Mouse (Mus musculus): ENCODE results near the gene Gpx4.
A peak's percentile ranks its signal among the peaks of the same experiment; 100 is the strongest.

Gene Gpx4

GRCm38 (mm10) chr10:80047041-80047565, at the start of gene Gpx4:
TSS of gene Gpx4 (plus strand) at chr10:80047166.
- DNase-seq (ENCODE audit: low read depth in 1 of 2, low spot score in 2 of 2): no peak

- no peak for DNase-seq (ENCODE audit: low read depth in 1 of 2, low spot score in 2 of 2)
Observed at GRCm38 (mm10) chr10:79997819-79998218, 49.1 kb upstream of the Gpx4 start.

GRCm38 (mm10) chr10:80001945-80002344, 45.0 kb upstream of the Gpx4 start:
- DNase-seq (ENCODE audit: low read depth in 1 of 2, low spot score in 2 of 2): no peak

GRCm38 (mm10) chr10:80002829-80003228, 44.1 kb upstream of the Gpx4 start:
- DNase-seq (ENCODE audit: low read depth in 1 of 2, low spot score in 2 of 2): no peak

GRCm38 (mm10) chr10:80003374-80004232, 43.4 kb upstream of the Gpx4 start:
- DNase-seq (ENCODE audit: low read depth in 1 of 2, low spot score in 2 of 2): no peak

GRCm38 (mm10) chr10:80004233-80004705, 42.7 kb upstream of the Gpx4 start:
- no peak for DNase-seq (ENCODE audit: low read depth in 1 of 2, low spot score in 2 of 2)

GRCm38 (mm10) chr10:80011740-80012139, 35.2 kb upstream of the Gpx4 start:
- no peak for DNase-seq (ENCODE audit: low read depth in 1 of 2, low spot score in 2 of 2)

- DNase-seq (ENCODE audit: low read depth in 1 of 2, low spot score in 2 of 2): no peak
Observed at GRCm38 (mm10) chr10:80013609-80014008, 33.4 kb upstream of the Gpx4 start.

- no peak for DNase-seq (ENCODE audit: low read depth in 1 of 2, low spot score in 2 of 2)
Observed at GRCm38 (mm10) chr10:80014484-80015290, 32.3 kb upstream of the Gpx4 start.

GRCm38 (mm10) chr10:80015583-80015982, 31.4 kb upstream of the Gpx4 start:
- DNase-seq (ENCODE audit: low read depth in 1 of 2, low spot score in 2 of 2): no peak

- DNase-seq (ENCODE audit: low read depth in 1 of 2, low spot score in 2 of 2): peak in 1 of 2 experiments; percentile 70
Observed at GRCm38 (mm10) chr10:80016511-80016910, 30.5 kb upstream of the Gpx4 start, which contains the start of gene Arhgap45. TSS of gene Arhgap45 (plus strand) at chr10:80016653.

GRCm38 (mm10) chr10:80016931-80017330, 30.0 kb upstream of the Gpx4 start:
- no peak for DNase-seq (ENCODE audit: low read depth in 1 of 2, low spot score in 2 of 2)

- peak in 1 of 2 experiments; percentile 80 for DNase-seq (ENCODE audit: low read depth in 1 of 2, low spot score in 2 of 2)
Observed at GRCm38 (mm10) chr10:80017361-80017760, 29.6 kb upstream of the Gpx4 start.

- DNase-seq (ENCODE audit: low read depth in 1 of 2, low spot score in 2 of 2): no peak
Observed at GRCm38 (mm10) chr10:80017771-80018170, 29.2 kb upstream of the Gpx4 start.

GRCm38 (mm10) chr10:80018739-80019297, 28.1 kb upstream of the Gpx4 start:
- DNase-seq (ENCODE audit: low read depth in 1 of 2, low spot score in 2 of 2): peak in 1 of 2 experiments; percentile 32

- DNase-seq (ENCODE audit: low read depth in 1 of 2, low spot score in 2 of 2): no peak
Observed at GRCm38 (mm10) chr10:80019471-80020131, 27.4 kb upstream of the Gpx4 start.

- no peak for DNase-seq (ENCODE audit: low read depth in 1 of 2, low spot score in 2 of 2)
Observed at GRCm38 (mm10) chr10:80020191-80020590, 26.8 kb upstream of the Gpx4 start.

GRCm38 (mm10) chr10:80020603-80021319, 26.2 kb upstream of the Gpx4 start:
- no peak for DNase-seq (ENCODE audit: low read depth in 1 of 2, low spot score in 2 of 2)

- no peak for DNase-seq (ENCODE audit: low read depth in 1 of 2, low spot score in 2 of 2)
Observed at GRCm38 (mm10) chr10:80021320-80021641, 25.7 kb upstream of the Gpx4 start.

GRCm38 (mm10) chr10:80022164-80022563, 24.8 kb upstream of the Gpx4 start:
- no peak for DNase-seq (ENCODE audit: low read depth in 1 of 2, low spot score in 2 of 2)

Data from monocyte, adult 2 months (primary cell).